Mouse (Mus musculus): Measurements from ENCODE around the gene Bend3.

Bend3 gene

DNA sequence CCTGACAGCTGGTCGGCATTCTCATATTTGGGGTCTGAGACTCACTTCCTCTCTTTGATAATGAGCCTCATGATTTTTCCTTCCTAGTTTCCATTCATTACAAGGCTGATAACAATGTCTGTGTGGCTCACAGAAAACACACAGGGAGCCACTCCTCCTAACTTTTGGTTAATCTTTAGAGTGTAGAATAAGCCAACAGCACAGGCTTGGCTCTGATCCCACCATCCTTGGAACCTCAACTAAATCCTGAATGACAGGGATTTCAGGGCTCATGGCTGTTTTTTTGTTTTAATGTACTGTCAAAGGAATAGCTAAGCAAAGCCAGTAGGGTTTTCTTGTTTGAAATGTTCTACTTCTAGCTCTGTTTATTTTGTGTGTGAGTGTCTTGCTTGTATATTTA is 55.8 kb downstream of the Bend3 start:
- DNase-seq (ENCODE audit: low spot score) = no peak

DNA sequence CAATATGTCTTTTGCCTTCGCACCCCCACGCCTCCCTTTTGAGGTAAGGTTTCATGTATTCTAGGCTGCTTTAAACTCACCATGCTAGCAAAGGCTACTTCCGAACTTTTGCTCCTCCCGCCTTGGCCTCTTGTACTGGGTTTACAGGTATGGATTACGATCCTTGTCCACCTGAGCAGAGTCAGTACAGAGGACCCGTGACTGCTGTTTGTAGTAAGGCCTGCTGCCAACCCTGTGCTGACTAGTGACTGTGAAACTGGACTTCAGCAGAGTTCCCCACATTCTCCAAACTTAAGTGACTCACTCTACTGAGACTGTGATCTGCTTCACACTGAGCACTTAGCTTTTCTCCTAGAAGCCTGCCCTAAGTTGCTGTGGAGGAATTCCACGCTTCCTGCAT is 59.0 kb downstream of the Bend3 start:
- no peak for DNase-seq (ENCODE audit: low spot score)

DNA sequence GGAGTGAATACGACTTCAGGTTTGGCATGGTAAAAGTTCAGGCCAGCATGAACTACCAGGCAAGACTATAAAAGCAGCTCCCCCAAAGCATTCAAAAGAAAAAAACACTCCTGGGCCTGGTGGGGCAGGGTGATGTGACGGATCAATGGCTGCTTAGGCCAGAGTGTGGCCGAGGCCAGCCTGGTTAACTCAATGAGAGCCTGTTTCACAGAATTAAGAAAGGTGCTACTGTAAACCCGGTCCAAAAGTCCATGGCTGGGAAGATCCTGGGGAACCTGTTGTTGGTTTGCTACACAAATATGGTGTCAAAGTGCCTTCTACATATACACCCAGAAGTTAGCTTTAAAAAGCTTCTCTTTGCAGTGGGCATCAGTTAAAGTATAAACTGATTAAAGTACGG is 60.2 kb downstream of the Bend3 start:
- no peak for DNase-seq (ENCODE audit: low spot score)

DNA sequence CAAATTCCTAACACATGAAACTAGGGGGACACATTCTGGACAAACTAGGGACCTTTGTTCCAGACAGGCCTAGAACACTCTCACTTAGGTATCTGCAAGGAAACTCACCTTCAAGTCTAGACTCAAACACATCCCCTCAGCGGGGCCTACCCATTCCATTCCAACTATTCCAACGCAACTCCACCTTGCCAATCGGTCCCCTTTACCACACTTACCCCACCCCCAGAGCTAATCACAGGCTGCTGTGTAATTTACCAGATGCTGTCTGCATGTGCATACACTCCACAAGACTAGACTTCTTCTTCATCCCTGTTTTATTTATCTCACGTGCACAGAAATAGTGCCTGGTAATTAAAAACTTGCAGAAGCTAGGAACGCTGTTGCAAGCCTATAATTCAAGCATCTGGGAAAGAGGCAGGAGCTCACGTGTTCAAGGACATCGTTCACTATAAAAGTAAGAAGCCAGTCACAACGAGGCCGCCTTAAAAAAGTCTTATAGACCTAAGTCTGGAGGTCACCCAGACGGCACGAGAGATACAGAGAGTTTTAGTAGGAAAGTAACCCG is 61.2 kb downstream of the Bend3 start:
- no peak for DNase-seq (ENCODE audit: low spot score)

DNA sequence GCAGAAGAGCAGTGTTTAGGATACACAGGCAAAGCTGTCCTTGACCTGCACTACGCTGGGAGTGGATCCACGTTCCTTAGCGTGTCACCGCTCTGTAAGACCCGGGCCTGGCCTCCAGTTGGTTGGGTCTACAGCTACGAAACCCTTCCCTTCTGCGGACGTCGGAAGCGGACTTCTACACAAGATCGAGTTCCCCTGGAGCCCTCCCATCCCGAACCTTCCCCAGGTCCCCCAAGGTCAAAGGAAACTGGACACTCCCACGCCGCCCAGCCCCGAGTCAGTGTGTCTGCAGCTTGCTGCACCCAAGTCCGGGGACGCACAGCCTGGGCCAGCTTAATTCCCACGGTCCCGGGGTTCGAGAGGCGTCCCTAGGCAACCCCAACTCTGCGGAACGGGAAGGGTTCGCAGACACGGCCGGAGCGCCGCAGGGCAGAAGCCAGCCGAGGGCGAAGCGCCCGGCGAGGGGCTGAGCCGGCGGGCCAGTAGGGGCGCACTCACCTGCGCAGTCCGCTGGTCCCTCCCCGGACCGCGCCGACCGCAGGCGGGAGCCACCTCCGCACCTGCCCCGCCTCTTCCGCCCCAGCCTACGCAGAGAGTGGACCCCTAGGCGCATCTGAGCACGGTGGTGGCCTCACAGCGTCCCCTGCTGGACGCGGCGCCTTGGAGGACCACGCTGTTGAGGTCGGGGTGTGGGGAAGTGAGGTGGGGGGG is 62.0 kb downstream of the Bend3 start, which contains the start of gene 1700021F05Rik:
TSS of gene 1700021F05Rik (minus strand) at position 553 of the 711 bp plus-strand sequence.
- DNase-seq (ENCODE audit: low spot score) = peak; percentile 87

DNA sequence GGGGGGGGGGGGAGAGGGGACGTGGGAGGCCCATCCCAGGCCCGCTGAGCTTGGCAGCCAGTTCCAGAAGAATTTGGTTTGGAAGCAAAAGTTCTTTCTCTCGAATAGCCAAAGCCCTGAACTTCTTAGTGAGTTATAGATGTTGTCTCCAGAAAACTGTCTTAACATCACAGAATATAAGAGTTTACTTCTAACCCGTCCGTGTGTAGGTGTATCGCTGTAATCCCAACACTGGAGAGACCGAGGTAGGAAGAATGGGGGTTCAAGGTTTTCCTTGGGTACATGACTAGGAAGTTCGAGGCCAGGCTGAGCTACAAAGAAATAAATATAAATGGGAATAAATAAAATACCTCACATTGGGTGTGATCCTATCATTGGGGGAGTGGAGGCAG is 62.5 kb downstream of the Bend3 start:
- DNase-seq (ENCODE audit: low spot score) = no peak

DNA sequence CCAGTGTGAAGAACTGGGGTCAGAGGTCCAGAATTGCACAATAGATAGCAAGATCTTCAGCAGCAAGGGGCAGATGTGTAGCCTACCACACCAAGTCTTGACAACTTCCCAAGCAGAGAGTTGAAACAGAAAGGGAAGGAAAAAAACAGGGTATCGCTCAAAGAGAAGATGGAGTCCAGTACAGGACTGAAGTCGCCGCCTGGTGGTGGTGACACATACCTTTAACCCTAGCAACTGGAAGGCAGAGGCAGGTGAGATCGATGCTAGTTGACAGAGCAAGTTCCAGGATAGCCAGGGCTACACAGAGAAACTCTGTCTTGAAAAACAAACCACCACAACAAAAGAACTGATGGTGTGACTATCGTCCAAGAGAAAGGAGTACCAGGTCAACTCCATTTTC is 70.8 kb downstream of the Bend3 start:
- no peak for DNase-seq (ENCODE audit: low spot score)

DNA sequence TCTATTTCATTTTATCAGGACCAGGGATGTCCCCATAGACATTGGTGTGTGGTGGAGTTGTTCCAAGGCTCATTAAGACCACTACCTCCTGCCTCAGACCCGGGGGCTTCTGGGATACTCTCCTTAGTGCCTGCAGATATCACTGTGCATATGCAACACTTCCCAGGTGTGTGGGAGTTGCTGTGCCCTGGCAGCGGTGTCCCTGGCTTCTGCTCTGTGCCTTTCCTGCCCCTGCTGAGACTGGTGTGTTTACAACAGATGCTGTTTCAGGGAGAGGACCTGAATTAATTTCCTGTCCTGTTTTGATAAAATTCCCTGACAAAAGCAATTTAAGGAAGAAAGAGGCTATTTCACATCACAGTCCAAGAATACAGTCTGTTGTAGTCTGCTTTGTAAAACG is 72.3 kb downstream of the Bend3 start:
- no peak for DNase-seq (ENCODE audit: low spot score)

GRCm38 (mm10) chr10:43551388-43551787 is 72.8 kb downstream of the Bend3 start:
- no peak for DNase-seq (ENCODE audit: low spot score)

DNA sequence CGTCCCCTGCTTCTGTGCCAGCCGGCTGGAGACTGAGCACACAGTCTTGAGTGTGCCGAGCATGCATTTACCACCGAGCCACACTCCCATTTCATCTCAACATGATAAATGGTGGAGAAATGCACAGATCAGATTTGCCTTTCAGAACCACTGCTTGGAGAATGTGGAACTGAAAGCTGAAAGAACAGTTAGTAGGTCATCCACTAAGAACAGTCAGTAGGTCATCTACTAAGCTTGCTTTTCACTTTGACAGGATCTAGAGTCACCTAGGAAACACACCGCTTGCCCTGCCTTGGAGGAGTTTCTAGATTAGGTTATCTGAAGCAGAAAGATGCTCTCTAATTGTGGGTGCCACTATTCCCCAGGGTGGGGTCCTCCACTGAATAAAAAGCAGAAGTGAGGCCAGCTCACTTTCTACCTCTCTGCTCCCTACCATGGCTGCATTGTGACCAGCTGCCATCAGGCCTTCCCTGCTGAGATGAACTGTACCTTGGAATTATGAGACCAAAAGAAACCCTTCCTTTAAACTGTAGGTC is 79.1 kb downstream of the Bend3 start:
- DNase-seq (ENCODE audit: low spot score) = no peak

GRCm38 (mm10) chr10:43559313-43559712 is 80.7 kb downstream of the Bend3 start:
- no peak for DNase-seq (ENCODE audit: low spot score)

GRCm38 (mm10) chr10:43560765-43561164 is 82.1 kb downstream of the Bend3 start:
- no peak for DNase-seq (ENCODE audit: low spot score)

GRCm38 (mm10) chr10:43561311-43561710 is 82.7 kb downstream of the Bend3 start:
- no peak for DNase-seq (ENCODE audit: low spot score)

Measured in urinary bladder, postnatal 10 days (tissue).